Mouse (Mus musculus) regulatory T cell (primary cell): ENCODE data around the gene C730034F03Rik.
"Not testable (repeated sequence)": the region's sequence is repeated elsewhere in the genome, so short reads cannot be mapped to it uniquely, and the experiment has no call there.

Experiments used
- in situ Hi-C: fragments of 300-600 bp; cut with MboI, MseI; formaldehyde crosslinking; loops from one replicate; pipeline ENCODE4 v1.15.1; 2025; ENCODE audit warnings: high pct_unique_total_duplicates

C730034F03Rik gene

GRCm38 (mm10) chr15:89429352-89430221, at the start of gene C730034F03Rik, which contains the start of the genes Gm44502 and Chkb:
TSS of gene C730034F03Rik (plus strand) at chr15:89429589.
TSS of gene Gm44502 (minus strand) at chr15:89429696.
TSS of gene Chkb (minus strand) at chr15:89429908.
- in situ Hi-C loops = no loop called here

GRCm38 (mm10) chr15:89384617-89385016, 44.8 kb upstream of the C730034F03Rik start, which contains the start of gene Klhdc7b:
TSS of gene Klhdc7b (plus strand) at chr15:89384917.
- in situ Hi-C loops = no loop called here

DNA sequence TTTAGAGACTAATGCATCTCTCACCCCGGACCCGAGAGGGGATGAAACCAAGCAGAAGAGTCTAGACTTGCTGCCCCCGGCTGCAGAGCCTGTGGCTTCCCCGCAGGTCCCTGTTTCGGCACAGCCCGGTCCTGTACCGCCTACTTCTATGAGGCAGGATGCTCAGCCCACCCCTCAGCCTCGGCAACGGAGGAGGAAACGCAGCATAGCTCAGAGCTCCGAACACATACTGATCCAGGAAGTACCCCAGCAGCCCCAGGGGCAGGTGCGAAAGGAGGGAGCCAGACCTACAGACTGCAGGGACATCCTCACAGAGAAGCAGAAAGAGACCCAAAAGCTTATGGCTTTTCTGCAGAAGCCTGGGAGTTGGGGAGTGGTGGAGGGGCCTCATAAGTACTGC, 42.3 kb upstream of the C730034F03Rik start:
- in situ Hi-C loops = no loop called here

DNA sequence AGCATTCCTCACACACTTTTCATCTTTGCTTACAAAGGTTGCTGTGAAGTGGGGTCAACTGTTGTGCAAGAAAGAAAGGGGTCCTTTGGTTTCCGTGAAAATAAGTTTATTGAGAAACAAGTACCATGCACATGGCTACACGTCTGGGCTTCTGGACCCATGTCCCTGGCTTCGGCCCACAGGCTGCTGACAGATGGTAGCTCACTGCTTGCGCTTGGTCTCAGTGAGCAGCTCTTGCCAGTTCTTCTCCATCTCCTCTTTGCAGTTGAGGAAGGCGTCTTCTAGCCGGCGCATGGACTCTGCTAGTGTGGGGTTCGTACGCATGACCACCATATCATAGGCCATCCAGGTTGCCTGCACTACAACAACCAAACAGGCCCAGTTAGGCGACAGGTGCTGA, 39.3 kb upstream of the C730034F03Rik start:
- in situ Hi-C loops = no loop called here

DNA sequence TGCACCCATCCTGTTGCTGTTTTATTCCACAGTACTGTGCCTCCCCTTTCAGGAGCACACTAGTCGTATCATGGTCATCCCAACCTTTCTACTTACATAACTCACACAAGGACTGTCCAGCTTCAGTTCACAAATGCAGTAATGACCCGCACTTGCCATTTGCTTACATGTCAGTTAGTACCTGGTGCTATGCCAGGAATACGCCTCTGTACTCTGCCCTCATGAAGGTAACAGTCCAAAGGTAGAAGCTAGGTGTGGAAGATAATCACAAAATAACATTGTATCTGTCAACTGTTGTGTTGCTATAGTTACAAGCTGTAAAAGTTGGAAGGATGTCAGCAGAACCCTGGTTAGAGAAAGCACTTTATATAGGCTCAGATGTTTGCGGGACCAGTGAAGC, 32.5 kb upstream of the C730034F03Rik start:
- in situ Hi-C loops = no loop called here

- in situ Hi-C loops = no loop called here
Observed at GRCm38 (mm10) chr15:89398146-89398545, 31.2 kb upstream of the C730034F03Rik start.

DNA sequence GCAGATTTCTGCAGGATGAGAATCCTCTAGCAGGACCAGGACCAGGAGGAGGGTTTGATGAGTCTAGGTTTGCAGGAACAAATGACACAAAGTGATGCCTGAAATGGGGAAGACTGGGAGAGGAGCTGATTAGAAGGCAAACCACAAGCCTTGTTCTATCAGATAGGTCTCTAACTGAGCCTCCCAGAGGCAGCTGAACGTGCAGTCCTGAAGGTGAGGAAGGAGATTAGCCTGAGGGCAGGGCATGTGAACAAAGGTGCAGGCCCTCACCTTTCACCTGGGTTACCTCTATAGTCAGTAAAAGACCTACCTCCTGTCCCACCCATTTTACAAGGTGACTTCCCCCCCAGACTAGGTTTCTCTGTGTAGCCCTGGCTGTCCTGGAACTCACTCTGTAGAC, 29.7 kb upstream of the C730034F03Rik start:
- in situ Hi-C loops = no loop called here

- in situ Hi-C loops = no loop called here
Observed at GRCm38 (mm10) chr15:89402471-89402870, 26.9 kb upstream of the C730034F03Rik start.

DNA sequence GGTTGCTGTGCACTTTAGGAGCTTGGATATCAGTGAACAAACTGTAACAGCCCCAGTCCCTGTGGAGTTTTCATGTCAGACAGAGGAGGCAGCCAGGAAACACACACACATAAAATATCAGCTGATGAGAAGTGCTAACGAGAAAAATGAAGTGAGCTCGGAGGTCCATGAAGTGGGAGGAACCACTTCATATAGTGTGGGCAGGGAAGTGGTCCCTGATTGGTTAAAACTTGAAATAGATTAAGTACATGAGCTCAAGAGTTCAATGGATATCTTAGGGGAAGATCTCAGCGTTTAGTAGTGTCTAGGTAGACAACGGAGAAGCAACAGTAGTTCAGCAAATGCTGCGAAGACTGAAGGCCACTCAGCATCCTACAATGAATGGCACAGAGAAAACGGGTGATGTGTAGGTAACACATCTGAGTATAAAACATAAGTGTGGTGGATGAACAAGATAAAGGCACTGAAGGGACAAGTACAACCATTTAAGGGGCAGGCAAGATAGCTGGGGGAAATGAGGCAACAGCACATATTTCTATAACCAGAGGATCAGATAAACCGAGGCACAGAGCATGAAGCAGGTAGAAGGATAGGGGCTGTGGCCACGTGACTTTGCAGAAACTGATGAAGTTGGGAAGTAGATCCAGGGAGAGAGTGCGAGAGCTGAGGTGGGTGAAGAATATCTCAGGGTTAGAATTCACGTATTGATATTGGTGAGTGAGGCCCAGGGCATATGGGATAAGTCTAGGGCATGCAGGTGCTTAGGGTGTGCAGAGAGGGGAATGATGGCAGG, 24.4 kb upstream of the C730034F03Rik start:
- in situ Hi-C loops = no loop called here

DNA sequence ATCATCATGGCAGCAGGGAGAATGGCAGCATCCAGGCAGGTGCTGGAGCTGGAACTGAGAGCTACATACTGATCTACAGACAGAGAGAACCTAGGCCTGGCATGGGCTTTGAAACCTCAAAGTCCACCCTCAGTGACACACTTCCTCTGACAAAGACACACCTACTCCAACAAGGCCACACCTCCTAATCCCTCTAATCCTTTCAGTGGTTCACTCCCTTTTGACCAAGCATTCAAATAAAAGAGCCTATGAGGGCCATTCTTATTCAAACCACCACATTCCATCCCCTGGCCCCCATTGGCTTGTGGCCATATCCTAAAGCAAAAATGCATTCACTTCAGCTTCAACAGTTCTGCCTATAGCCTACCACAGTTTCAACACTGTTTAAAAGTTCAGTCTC, 22.7 kb upstream of the C730034F03Rik start:
- in situ Hi-C loops = no loop called here

GRCm38 (mm10) chr15:89410118-89410517, 19.3 kb upstream of the C730034F03Rik start, which contains the start of gene Syce3:
TSS of gene Syce3 (minus strand) at chr15:89410503.
- in situ Hi-C loops = no loop called here

GRCm38 (mm10) chr15:89415282-89415681, 14.1 kb upstream of the C730034F03Rik start:
- in situ Hi-C loops = no loop called here

DNA sequence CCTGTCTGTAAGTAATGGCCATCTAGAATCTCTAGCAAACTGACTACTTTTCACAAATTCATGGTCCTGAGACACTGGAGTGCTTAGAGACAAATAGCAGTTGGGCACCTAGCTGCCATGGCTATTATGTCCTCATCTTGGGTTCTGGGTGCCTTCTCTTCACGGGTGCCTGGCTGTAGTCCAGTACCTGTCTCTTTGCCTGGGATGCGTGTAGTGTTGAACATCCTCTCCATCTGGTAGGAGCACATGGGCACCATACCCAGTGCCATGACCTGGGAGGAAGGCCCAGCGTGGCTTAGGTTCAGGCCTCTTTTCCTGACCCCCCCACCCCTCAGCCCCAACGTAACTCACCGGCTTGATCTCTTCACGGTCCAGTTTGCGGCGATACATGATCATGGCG, 7.5 kb upstream of the C730034F03Rik start:
- in situ Hi-C loops = no loop called here

DNA sequence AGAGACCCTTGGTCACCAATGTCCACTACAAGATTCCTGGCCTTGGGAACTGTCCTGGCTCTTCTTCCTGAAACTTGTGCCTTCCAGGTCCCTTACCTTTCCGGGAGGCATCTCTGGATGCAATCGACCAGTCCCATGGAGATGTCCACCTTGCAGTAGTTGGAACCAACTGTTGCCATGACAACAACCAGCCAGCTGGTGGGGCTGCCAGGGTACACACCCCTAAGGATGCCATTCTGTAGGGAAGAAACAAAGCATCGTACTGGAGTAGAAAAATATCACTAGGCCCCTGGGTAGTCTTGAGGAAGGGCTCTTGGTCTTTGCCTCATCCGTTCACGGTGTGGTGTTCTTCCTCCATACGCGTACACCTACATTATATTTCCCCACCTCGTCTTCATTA, 4.8 kb upstream of the C730034F03Rik start:
- in situ Hi-C loops = no loop called here

GRCm38 (mm10) chr15:89425711-89426121, 3.7 kb upstream of the C730034F03Rik start, which contains the start of gene Cpt1b:
TSS of gene Cpt1b (minus strand) at chr15:89425863.
- in situ Hi-C loops = no loop called here

GRCm38 (mm10) chr15:89426716-89427115, 2.7 kb upstream of the C730034F03Rik start:
- in situ Hi-C loops = no loop called here

GRCm38 (mm10) chr15:89428136-89428790, 1.1 kb upstream of the C730034F03Rik start:
- in situ Hi-C loops = no loop called here

DNA sequence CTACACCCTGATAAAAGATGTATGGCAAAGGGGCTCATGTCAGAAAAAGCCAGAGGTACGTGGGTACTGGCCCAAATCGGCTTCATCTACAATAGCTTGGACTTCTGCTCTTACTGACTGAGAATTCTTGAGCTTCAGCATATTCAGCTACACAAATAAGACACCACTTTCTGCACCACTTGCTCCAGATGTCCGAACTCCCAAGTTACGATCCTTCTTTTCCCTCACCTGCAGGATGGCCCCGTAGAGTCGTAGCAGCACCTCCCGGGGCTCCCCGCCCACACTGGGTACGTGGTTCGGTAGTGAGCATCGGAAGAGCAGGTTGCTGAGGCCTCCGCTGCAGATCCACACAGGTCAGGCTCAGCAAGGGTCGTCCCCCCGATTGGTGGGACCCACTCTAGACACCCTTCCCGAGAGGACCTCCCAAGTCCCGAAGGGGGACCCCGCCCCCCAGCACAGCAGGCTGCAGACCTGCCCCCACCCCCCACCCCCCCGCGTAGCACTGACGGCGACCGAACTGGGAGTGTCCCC, 503 bp upstream of the C730034F03Rik start:
- in situ Hi-C loops = no loop called here

- in situ Hi-C loops = no loop called here
Observed at GRCm38 (mm10) chr15:89430341-89430740, 952 bp downstream of the C730034F03Rik start.

DNA sequence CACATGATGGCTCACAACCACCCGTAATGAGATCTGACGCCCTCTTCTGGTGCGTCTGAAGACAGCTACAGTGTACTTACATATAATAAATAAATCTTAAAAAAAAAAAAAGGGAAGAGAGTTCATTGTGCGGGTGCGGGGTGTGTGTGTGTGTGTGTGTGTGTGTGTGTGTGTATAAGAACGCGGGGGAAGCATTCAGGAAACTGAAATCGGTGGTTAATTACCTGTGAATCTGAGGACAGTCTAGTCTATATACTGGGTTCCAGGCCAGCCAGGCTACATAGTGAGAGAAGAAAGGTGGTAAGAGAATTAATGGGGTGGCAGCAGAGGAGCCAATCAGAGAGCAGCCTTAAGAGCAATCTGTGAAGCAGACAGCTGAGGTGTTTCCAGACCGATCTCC, 1.4 kb downstream of the C730034F03Rik start:
- in situ Hi-C loops = not testable (repeated sequence)

DNA sequence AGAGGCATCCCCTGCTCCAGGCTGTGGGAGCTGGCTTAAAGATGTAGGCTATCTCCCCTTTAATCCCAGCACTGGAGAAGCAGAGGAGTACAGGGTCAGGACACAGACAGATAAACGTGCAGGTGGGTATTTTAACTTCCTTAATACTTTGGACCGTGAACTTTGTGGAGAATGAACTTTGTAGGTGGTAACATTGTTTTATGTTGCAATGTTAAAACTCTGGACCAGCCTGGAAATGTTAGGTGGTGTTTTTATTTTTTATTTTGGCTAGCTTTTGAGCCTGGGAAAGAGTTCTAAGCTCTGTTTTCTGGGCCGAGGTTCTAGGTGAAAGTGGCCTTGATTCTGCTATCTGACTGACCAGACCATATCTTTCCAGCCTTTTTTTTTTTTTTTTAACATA, 1.9 kb downstream of the C730034F03Rik start:
- in situ Hi-C loops = no loop called here
